Mouse (Mus musculus) mouse trophoblast stem cell (cell line): Measurements from ENCODE around the gene Krtap5-1.
"Not testable (repeated sequence)": the region's sequence is repeated elsewhere in the genome, so short reads cannot be mapped to it uniquely, and the experiment has no call there.

Experiments
- in situ Hi-C, 2 experiments: fragments of 300-500 bp; cut with MseI, MboI; formaldehyde crosslinking; loops; 2 replicates in 1 of 2; 3 replicates in 1 of 2; pipeline ENCODE4 v1.15.1; 2025

Gene Krtap5-1

DNA sequence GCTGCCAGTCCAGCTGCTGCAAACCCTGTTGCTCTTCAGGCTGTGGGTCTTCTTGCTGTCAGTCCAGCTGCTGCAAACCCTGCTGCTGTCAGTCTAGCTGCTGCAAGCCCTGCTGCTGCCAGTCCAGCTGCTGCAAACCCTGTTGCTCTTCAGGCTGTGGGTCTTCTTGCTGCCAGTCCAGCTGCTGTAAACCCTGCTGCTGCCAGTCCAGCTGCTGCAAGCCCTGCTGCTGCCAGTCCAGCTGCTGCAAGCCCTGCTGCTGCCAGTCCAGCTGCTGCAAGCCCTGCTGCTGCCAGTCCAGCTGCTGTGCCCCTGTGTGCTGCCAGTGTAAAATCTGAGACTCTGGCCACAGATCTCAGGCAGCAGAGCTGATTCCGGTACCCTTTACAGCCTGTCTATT is 7.0 kb upstream of the Krtap5-1 start:
- in situ Hi-C loops: not testable (repeated sequence)

DNA sequence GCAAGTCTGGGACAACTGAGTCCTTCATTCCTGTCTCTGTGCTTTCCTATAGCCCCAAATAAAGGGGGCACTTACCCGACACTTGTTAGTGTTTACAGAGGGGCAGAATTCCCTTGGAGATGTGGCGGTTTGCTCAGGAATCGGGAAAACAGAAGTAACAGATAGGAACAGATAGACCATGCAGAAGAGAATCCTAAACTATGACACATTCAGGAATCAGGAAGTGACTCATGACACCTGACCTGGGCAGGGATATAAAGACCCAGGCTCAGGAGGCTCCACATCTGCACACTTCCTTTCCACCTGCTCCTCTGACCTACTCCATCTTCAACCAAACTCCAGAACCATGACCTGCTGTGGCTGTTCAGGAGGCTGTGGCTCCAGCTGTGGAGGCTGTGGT is 6.3 kb upstream of the Krtap5-1 start, which contains the start of gene Krtap5-4:
TSS of gene Krtap5-4 (plus strand) at position 301 of the 400 bp plus-strand sequence.
- in situ Hi-C loops: no loop called here

DNA sequence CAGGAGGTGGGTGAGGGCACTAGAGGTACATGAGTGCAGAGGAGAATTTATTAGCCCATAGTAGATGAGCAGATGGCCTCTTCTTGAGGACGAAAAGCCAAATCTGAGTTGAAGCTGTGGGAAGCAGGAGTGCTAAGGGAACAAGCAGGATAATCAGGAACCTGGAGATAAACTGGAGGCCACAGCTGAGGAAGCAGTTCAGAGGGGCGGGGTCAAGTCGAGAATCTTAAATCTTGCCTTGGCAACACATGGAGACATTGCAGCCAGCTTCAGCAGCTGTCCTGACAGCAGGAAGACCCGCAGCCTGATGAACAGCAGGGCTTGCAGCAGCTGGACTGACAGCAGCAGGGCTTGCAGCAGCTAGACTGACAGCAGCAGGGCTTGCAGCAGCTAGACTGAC is 810 bp downstream of the Krtap5-1 start:
- in situ Hi-C loops: not testable (repeated sequence)

GRCm38 (mm10) chr7:142295418-142295817 is 1.5 kb downstream of the Krtap5-1 start:
- in situ Hi-C loops: no loop called here

GRCm38 (mm10) chr7:142293851-142294250 is 3.1 kb downstream of the Krtap5-1 start:
- in situ Hi-C loops: not testable (repeated sequence)

- in situ Hi-C loops: not testable (repeated sequence)
These were observed 10.9 kb downstream of the Krtap5-1 start for GRCm38 (mm10) chr7:142285910-142286612.

DNA sequence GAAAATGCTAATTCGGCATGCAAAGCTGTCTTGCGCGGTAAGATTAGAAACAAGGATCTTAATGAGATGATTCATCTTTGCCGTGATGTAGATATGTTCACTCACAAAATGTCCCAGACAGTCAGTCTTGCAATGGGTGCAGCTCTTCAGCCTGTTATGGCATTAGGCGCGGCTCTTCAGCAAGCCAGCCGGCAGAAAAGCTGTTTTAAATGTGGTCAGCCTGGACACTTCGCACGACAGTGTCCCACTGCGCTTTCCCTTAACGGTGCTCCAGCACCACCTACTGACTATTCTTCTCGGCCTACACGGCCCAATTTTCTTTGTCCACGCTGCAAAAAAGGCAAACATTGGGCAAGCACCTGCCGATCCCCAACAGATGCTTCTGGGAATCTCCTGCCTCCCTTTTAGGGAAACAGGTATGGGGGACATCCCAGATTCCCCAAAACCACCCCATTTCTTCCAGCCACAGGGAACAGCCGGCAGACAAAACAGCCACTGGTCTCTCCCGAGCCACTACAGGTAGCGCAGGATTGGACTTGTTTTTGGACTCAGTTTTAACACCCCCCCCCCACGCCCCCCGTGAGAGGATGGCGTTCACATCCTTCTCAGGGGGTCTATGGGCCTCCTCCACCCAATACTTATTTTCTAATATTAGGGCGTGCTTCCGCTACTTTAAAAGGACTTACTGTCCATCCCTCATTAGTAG is 11.6 kb downstream of the Krtap5-1 start:
- in situ Hi-C loops: no loop called here

DNA sequence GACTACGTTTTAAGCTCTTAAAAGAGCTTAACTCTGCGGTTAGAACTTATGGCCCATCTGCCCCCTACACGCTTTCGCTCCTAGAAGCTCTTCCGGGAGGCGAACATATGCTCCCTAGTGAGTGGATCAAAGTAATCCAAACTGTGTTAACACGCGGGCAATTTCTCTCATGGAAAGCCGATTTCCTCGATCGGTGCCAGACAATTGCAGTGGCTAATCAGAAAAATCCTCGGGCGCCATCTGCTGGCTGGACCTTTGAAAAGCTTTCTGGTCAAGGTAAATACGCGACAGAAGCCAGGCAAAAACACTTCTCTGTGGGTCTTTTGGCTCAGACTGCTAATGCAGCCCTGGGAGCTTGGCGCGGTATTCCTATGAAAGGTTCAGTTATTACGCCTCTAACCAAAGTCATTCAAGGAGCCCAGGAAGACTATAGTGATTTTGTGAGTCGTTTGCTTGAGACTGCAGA is 12.3 kb downstream of the Krtap5-1 start:
- in situ Hi-C loops: no loop called here

GRCm38 (mm10) chr7:142284023-142284591 is 12.8 kb downstream of the Krtap5-1 start:
- in situ Hi-C loops: no loop called here

DNA sequence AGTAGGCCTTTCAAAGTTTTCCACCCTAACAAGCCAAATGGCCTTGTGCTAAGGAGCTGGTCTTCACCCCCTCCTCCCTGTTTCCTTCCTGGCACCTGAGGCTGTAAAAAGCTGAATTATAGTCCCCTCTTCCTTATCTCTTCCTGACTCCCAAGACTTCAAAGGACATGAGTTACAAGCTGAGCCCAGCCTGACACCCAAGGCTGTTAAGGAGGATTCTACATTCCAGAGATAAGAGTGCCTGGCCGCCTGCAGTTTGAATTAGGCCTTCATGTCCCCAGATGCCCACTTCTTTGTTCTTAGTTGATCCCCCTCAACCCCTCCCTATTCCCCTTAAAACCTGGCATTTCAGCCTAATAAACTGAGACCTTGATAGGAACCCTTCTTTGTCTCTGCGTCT is 14.1 kb downstream of the Krtap5-1 start:
- in situ Hi-C loops: not testable (repeated sequence)

DNA sequence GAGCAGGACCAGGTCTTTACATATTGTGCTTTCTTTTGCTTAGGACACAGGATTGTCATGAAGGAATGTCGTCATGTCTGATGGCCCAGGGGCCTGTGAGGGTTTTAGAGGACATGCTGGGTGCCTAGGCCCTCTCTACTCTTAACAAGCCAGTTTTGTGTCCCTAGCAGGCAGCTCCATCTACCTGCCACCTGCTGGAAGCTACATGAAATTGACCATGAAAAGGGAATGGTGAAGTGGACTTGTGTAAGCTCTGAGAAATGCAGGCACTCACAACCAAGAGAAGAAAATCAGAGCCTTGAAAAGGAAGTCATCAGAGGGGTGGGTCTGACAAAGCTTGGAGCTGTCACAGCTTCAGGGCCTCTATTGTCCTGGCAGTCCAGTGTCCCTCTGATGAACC is 17.6 kb downstream of the Krtap5-1 start:
- in situ Hi-C loops: not testable (repeated sequence)

- in situ Hi-C loops: not testable (repeated sequence)
These were observed 18.7 kb downstream of the Krtap5-1 start for GRCm38 (mm10) chr7:142278183-142278582.

DNA sequence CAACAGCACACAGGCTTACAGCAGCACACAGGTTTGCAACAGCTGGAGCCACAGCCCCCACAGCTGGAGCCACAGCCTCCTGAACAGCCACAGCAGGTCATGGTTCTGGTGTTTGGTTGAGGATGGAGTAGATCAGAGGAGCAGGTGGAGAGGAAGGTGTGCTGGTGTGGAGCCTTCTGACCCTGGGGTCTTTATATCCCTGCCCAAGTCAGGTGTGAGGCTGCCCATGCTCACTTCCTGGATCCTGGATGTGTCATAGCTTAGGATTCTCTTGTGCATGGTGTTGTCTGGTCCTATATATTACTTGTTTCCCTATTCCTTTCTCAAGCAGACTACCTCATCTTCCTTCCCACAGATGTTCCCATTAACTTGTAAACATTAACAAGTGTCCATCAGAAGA is 22.7 kb downstream of the Krtap5-1 start, which contains the start of gene Gm4559:
TSS of gene Gm4559 (minus strand) at position 101 of the 400 bp plus-strand sequence.
- in situ Hi-C loops: not testable (repeated sequence)

DNA sequence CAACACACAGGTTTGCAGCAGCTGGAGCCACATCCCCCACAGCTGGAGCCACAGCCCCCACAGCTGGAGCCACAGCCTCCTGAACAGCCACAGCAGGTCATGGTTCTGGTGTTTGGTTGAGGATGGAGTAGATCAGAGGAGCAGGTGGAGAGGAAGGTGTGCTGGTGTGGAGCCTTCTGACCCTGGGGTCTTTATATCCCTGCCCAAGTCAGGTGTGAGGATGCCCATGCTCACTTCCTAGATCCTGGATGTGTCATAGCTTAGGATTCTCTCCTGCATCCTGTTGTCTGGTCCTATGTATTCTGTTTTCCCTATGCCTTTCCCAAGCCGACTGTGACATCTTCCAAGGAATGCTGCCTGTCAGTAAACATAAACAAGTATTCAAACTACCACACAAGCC is 38.7 kb downstream of the Krtap5-1 start, which contains the start of gene Gm2431:
TSS of gene Gm2431 (minus strand) at position 101 of the 400 bp plus-strand sequence.
- in situ Hi-C loops: not testable (repeated sequence)

GRCm38 (mm10) chr7:142255517-142255916 is 41.4 kb downstream of the Krtap5-1 start:
- in situ Hi-C loops: no loop called here

DNA sequence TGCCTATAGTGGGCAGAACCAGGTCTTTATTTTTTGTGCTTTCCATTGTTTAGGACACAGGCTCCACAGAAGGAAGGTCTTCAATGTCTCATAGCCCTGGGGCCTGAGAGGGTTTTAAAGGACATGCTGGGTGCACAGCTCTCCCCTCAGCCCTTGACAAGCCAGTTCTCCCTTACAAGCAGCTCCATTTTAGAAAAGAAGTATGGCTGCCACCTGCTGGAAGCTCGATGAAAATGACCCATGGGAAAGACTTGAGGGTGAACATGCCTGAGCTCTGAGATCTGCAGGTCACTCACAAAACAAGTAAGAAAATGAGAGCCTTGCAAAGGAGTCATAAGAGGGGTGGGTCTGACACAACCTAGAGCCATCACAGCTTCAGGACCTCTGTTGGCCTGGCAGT is 47.1 kb downstream of the Krtap5-1 start:
- in situ Hi-C loops: loop anchor here in 1 of 2 experiments (10.0 kb wide), 1 partner anchor 105 kb away; the partner anchor contains the start of gene Gm45337
